Mouse (Mus musculus): ENCODE data around the gene Lyrm4.
A peak's percentile ranks its signal among the peaks of the same experiment; 100 is the strongest.

Gene Lyrm4

DNA sequence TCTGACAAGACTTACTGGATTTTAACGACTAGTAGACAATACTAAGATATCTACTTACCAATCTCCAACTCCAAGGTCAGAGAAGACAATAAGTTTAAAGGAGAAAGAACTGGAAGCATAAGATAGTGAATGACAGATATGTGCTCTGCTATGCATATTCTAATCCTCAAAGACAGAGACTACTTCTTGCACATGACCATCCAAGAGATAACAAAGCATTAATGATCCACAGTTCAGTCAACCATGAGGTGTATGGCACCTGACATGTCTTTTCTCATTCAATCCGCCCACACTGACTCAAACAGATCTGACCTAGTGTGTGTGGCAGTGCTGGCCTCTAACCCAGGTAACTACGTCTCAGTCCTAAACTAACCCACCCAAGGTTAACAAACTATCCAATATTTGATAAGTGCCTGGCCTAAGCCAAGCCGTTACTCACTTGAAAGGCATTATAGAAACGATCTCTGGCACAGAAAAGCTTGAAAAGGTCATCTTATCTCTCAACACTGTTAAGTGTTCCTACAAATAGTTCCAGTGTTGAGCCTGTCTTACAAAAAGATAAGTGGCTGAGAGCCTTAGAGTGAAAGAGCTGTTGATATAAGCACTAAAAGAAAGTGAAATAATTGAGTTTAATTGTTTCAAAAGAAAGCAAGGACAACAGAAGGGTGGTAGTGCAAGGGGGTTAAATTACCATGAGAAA, 20.5 kb downstream of the Lyrm4 start:
- no peak for DNase-seq (ENCODE audit: low spot score in 2 of 2)

DNA sequence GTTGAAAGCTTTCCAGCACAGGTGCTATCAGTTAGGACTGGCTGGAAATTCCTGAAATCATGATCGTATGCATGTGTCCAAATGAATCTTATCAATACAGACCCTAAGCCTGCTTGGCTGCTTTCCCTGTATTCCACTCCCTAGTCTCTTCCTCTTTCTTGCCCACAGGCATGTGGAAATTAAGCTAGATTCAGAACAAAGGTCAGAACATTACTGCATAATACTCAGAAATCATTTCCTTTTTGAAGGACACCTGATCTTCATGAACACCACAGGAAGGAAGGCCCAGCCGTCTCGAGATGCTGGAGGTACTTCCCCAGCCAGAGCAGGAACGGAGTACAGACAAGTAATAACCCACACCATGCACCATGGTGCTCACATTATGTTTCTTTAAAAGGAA, 29.2 kb downstream of the Lyrm4 start:
- no peak for DNase-seq (ENCODE audit: low spot score in 2 of 2)

GRCm38 (mm10) chr13:36087427-36087826, 29.9 kb downstream of the Lyrm4 start:
- no peak for DNase-seq (ENCODE audit: low spot score in 2 of 2)

- no peak for DNase-seq (ENCODE audit: low spot score in 2 of 2)
Measured at GRCm38 (mm10) chr13:36086608-36087391, 30.5 kb downstream of the Lyrm4 start.

DNA sequence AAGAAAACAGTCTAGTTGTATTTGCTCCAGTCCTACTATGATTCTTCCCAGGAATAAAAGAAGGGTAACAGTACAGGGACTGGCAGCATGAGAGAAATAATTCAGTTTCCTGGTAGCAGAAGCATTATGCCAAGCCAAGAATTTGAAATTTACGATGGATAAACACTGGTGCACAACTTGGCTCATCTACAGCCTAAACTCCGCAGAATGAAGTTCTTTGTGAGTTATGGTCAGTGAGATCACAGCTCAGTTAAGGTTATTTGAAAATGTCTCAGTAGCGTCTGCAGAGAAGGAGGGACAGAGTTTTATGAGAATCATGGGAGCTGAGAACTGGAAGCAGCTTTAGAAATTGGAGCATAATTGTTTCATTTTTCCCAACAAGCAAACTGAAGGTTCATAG, 31.4 kb downstream of the Lyrm4 start:
- DNase-seq (ENCODE audit: low spot score in 2 of 2), result no peak

DNA sequence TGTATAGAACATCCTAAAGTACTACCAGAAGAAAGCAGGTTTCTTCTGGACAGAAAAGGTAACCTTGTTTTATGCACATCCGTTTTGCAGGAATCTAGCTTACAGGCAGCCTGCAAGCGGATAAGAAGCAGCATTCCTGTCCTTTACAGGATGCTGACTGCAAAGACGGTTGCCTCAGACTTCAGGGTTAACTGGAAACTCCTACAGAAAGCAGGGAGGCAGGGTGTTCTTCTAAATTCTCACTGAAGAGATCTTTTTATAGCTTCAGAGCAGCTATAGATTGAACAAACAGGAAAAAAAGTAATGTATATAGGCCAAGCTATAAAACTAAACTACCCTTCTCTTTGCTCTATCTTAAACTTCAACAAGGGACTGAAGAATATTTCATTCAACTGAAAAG, 32.6 kb downstream of the Lyrm4 start:
- no peak for DNase-seq (ENCODE audit: low spot score in 2 of 2)

DNA sequence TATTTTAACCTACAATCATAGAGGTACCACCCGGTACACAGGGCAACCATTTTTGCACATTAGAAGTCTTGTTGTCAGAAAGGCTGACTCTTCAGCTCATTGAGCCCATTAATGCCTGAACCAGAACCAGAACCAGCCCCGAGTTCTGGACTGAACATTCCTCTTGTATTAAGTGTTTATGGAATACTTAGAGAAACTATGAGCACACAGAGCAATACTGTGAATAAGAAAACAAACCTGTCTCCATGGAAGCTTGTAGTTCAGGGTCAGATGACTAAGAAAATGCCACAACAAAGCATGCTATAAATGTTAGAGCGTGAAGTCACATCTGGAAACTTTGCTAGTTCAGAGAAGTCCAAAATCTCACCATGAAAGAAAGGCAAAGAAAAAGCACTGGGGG, 35.7 kb downstream of the Lyrm4 start:
- DNase-seq (ENCODE audit: low spot score in 2 of 2), result no peak

- DNase-seq (ENCODE audit: low spot score in 2 of 2), result no peak
Measured at GRCm38 (mm10) chr13:36074484-36074883, 42.8 kb downstream of the Lyrm4 start.

GRCm38 (mm10) chr13:36066676-36067075, 50.6 kb downstream of the Lyrm4 start:
- no peak for DNase-seq (ENCODE audit: low spot score in 2 of 2)

GRCm38 (mm10) chr13:36057489-36057888, 59.8 kb downstream of the Lyrm4 start:
- DNase-seq (ENCODE audit: low spot score in 2 of 2), result no peak

GRCm38 (mm10) chr13:36056925-36057324, 60.4 kb downstream of the Lyrm4 start:
- no peak for DNase-seq (ENCODE audit: low spot score in 2 of 2)

GRCm38 (mm10) chr13:36056509-36056908, 60.8 kb downstream of the Lyrm4 start:
- no peak for DNase-seq (ENCODE audit: low spot score in 2 of 2)

DNA sequence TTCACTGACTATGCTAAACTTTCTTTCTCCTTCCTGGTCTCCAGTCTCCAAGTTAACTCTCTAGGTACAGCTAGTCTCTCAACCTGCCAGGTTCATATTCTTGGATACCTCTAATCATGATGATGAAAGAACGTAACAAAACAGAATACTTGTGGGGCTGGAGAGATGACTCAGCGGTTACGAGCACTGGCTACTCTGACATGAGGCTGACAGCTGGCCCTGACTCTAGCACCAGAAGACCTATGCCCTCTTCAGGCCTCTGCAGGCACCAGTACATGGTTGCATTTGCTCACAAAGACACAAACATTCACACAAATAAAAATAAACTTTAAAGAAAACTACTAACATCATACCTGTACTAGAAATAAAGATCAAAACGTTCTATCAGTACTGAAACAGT, 81.8 kb downstream of the Lyrm4 start:
- DNase-seq (ENCODE audit: low spot score in 2 of 2), result no peak

GRCm38 (mm10) chr13:36031959-36032358, 85.4 kb downstream of the Lyrm4 start:
- DNase-seq (ENCODE audit: low spot score in 2 of 2), result no peak

- peak; percentile 79 to 80 for DNase-seq (ENCODE audit: low spot score in 2 of 2)
Measured at GRCm38 (mm10) chr13:36019309-36020274, 97.7 kb downstream of the Lyrm4 start.

GRCm38 (mm10) chr13:36018017-36018416, 99.3 kb downstream of the Lyrm4 start:
- no peak for DNase-seq (ENCODE audit: low spot score in 2 of 2)

GRCm38 (mm10) chr13:36015636-36016035, 101.7 kb downstream of the Lyrm4 start:
- no peak for DNase-seq (ENCODE audit: low spot score in 2 of 2)

DNA sequence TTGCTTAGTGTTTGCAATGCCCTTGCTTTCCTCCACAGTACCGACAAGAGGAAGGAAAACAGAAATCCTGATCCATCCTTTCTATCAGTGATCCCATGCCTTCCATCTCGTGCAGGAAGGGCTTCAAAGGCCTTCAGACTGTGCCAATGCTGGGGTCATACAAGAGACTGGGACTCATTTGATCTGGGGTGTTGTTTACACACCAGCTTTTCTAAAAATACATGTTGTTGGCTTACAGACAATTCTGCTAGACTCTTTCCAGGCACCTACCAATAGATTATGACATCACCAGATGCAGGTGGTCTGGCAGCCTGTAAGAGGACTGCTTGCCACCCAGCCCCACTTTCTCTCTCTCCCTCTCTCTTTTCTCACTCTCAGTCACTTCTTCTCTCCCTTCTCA, 107.3 kb downstream of the Lyrm4 start:
- no peak for DNase-seq (ENCODE audit: low spot score in 2 of 2)

GRCm38 (mm10) chr13:36000798-36001197, 116.5 kb downstream of the Lyrm4 start:
- no peak for DNase-seq (ENCODE audit: low spot score in 2 of 2)

DNA sequence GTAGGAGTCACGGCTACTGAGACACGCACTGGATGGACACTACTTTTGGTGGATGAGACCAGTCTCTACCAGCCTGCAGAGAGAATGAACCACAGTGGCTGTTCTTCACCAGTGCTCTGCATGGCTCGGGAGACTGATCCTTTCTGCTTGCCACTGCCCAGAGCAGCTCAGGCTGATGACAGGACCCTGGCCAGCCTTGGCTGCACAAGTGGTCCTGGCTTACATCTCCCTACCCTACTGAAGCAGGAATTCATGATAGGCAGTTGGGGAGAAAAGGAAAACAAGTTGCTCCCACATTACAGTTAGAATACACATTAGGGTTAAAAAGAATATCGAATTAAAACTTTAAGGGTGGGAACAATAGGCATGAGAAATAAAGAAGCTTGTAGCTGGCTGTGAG, 119.7 kb downstream of the Lyrm4 start:
- no peak for DNase-seq (ENCODE audit: low spot score in 2 of 2)

GRCm38 (mm10) chr13:35995696-35996426, 121.5 kb downstream of the Lyrm4 start:
- no peak for DNase-seq (ENCODE audit: low spot score in 2 of 2)

All from right cerebral cortex, adult 2 months (tissue).